Mouse (Mus musculus): ENCODE data around the gene Nek9. TPM values are rescaled to one million over a fixed set of nuclear protein-coding genes. Genes with fewer than 3 reads are reported as not detected.

Gene Nek9
- total RNA-seq, 2 experiments from 2014 or later = 25.1 to 26.4 TPM

- DNase-seq (ENCODE audit: low spot score in 2 of 2) = no peak
- intact Hi-C loops (cut with DNase I) = no loop called here
Observed at GRCm38 (mm10) chr12:85278919-85279318, 60.2 kb downstream of the Nek9 start.

GRCm38 (mm10) chr12:85276273-85276672 is 62.9 kb downstream of the Nek9 start:
- intact Hi-C loops (cut with DNase I) = no loop called here
- DNase-seq (ENCODE audit: low spot score in 2 of 2) = no peak

GRCm38 (mm10) chr12:85273508-85273907 is 65.7 kb downstream of the Nek9 start:
- DNase-seq (ENCODE audit: low spot score in 2 of 2) = no peak
- intact Hi-C loops (cut with DNase I) = no loop called here

GRCm38 (mm10) chr12:85271843-85272206 is 67.3 kb downstream of the Nek9 start:
- intact Hi-C loops (cut with DNase I) = no loop called here
- DNase-seq (ENCODE audit: low spot score in 2 of 2) = no peak

- no peak for DNase-seq (ENCODE audit: low spot score in 2 of 2)
- intact Hi-C loops (cut with DNase I) = no loop called here
Observed at GRCm38 (mm10) chr12:85271132-85271842, 67.9 kb downstream of the Nek9 start.

- intact Hi-C loops (cut with DNase I) = no loop called here
- peak; percentile 81 to 86 for DNase-seq (ENCODE audit: low spot score in 2 of 2)
Observed at GRCm38 (mm10) chr12:85270319-85270718, 68.8 kb downstream of the Nek9 start, which contains the start of gene Mlh3. Gene Mlh3, minus strand, starts transcription at chr12:85270599.

- DNase-seq (ENCODE audit: low spot score in 2 of 2) = no peak
- intact Hi-C loops (cut with DNase I) = no loop called here
Observed at GRCm38 (mm10) chr12:85269821-85270220, 69.3 kb downstream of the Nek9 start.

GRCm38 (mm10) chr12:85266248-85266647 is 72.9 kb downstream of the Nek9 start:
- no peak for DNase-seq (ENCODE audit: low spot score in 2 of 2)
- intact Hi-C loops (cut with DNase I) = no loop called here

GRCm38 (mm10) chr12:85264940-85265339 is 74.2 kb downstream of the Nek9 start:
- intact Hi-C loops (cut with DNase I) = no loop called here
- DNase-seq (ENCODE audit: low spot score in 2 of 2) = no peak

- DNase-seq (ENCODE audit: low spot score in 2 of 2) = no peak
- intact Hi-C loops (cut with DNase I) = no loop called here
Observed at GRCm38 (mm10) chr12:85264531-85264930, 74.6 kb downstream of the Nek9 start.

GRCm38 (mm10) chr12:85263190-85263589 is 76.0 kb downstream of the Nek9 start:
- DNase-seq (ENCODE audit: low spot score in 2 of 2) = no peak
- intact Hi-C loops (cut with DNase I) = no loop called here

- intact Hi-C loops (cut with DNase I) = no loop called here
- DNase-seq (ENCODE audit: low spot score in 2 of 2) = no peak
Observed at GRCm38 (mm10) chr12:85262489-85262888, 76.7 kb downstream of the Nek9 start.

GRCm38 (mm10) chr12:85257008-85257639 is 82.0 kb downstream of the Nek9 start:
- intact Hi-C loops (cut with DNase I) = no loop called here
- no peak for DNase-seq (ENCODE audit: low spot score in 2 of 2)

- intact Hi-C loops (cut with DNase I) = no loop called here
- DNase-seq (ENCODE audit: low spot score in 2 of 2) = no peak
Observed at GRCm38 (mm10) chr12:85256074-85256751, 82.9 kb downstream of the Nek9 start.

- intact Hi-C loops (cut with DNase I) = no loop called here
- no peak for DNase-seq (ENCODE audit: low spot score in 2 of 2)
Observed at GRCm38 (mm10) chr12:85252083-85252482, 87.1 kb downstream of the Nek9 start.

Other genes starting within 250 kb of the Nek9 start
- gene Prox2, start 228.6 kb downstream of the Nek9 start, total RNA-seq (2021) = 1 to 10 TPM; 1.0 to 1.2 TPM
- gene Dlst, start 228.5 kb downstream of the Nek9 start, total RNA-seq (2021) = 100 to 1,000 TPM; 173 TPM
- gene Rps6kl1, start 188.1 kb downstream of the Nek9 start, total RNA-seq (2021) = 10 to 100 TPM; 37.9 to 41.1 TPM
- 1 to 10 TPM; 2.5 to 2.7 TPM for gene Pgf, start 161.6 kb downstream of the Nek9 start, total RNA-seq (2021)
- gene Eif2b2, start 119.9 kb downstream of the Nek9 start, total RNA-seq (2021) = 10 to 100 TPM; 63.5 to 65.0 TPM
- 10 to 100 TPM; 14.3 TPM for gene Mlh3, start 68.8 kb downstream of the Nek9 start, total RNA-seq (2021)
- gene Acyp1, start 50.9 kb downstream of the Nek9 start, total RNA-seq (2021) = 10 to 100 TPM; 35.2 to 35.5 TPM
- gene Zc2hc1c, start 50.8 kb downstream of the Nek9 start, total RNA-seq (2021) = 1 to 10 TPM; 1.4 to 1.5 TPM
- gene Tmed10, start 35.5 kb upstream of the Nek9 start, total RNA-seq (2021) = 100 to 1,000 TPM; 157 to 161 TPM
- 10 to 100 TPM; 31.1 to 40.8 TPM for gene Fos, start 134.5 kb upstream of the Nek9 start, total RNA-seq (2021)

All from left cerebral cortex, postnatal 14 days (tissue).